Mouse (Mus musculus): ENCODE data around the gene B3gntl1.

GRCm38 (mm10) chr11:121636646-121637045 lies 36.3 kb downstream of the B3gntl1 start:
- TF ChIP-seq POLR2AphosphoS5 (IDR thresholded peaks at IDR 0.05; ENCODE audit: insufficient replicate concordance, low read depth, low read length) (no peak), CTCF (IDR thresholded peaks at IDR 0.05; ENCODE audit: low read depth, low read length) (no peak), GATA1 (IDR thresholded peaks at IDR 0.05; ENCODE audit: borderline replicate concordance, low read length) (no peak)

All from G1E (cell line).